Mouse (Mus musculus) MEL-GATA-1-ER (cell line): ENCODE measurements around the gene Ift43.

Source experiments
- DNase-seq: peaks from one replicate; pipeline ENCODE4 v3.0.0-alpha.2; 2012; ENCODE audit warnings: low read depth; ENCODE audit errors: extremely low read depth

Ift43 gene

DNA sequence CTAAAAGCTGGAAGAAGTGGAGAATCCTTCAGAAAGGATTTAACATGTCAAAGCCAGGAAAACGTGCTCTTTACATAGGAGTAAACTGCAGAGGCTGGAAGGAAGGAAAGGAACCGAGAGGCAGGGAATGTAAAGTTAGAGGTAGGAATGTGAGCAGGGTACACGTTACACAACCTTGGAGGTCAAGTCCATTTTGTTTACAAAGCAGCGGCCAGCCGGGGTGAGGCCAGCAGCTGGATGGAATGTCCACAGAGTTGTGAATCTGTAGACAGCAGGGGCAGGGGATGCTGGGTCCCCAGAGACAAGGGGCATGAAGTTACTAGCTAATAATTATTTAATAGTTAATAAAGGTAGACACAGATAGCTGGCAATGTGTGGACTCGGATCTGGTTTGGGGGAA lies 45.8 kb downstream of the Ift43 start:
- no peak for DNase-seq

GRCm38 (mm10) chr12:86129005-86129404 lies 46.7 kb downstream of the Ift43 start:
- DNase-seq, result no peak

- DNase-seq, result no peak
These were observed 47.4 kb downstream of the Ift43 start for GRCm38 (mm10) chr12:86129696-86130095.

- DNase-seq, result peak; percentile 41
These were observed 50.5 kb downstream of the Ift43 start for GRCm38 (mm10) chr12:86132799-86133198.

DNA sequence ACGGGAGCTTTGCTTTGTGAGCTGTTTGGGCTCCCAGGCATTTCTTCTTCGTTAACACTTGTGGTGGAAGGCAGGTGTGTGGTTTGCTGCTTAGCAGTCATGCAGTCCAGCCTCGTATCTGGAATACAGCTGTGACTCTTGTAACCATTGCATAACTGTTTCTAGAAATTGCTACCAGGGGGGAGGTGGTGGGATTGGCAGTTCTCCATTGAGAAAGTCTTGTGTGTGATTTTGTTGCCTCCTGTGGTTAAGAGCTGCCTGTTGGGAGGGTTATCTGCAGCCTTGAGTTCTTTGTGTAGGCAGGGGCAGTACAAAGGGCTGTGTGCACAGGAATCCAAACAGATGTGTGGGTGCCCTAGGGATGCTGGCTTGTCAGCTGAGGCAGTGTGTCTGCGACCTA lies 53.4 kb downstream of the Ift43 start:
- DNase-seq, result no peak

DNA sequence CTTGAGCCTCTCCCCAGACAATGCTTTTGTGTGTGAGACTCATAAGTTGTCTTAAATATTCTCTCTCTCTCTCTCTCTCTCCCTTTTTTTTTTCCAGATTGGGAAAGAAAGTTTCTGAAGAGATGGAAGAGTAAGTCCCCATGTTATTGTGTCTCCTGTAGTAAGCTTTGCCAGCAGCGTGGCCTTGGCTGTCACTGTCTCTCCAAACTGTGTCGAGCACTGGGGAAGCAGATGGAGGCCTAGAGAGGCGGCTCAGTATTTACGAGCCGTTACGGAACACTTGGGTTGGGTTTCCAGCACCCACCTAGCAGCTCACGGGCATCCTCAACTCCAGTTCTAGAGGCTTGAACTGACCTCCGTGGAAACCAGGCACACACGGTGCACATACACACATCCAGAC lies 56.4 kb downstream of the Ift43 start:
- DNase-seq, result no peak

DNA sequence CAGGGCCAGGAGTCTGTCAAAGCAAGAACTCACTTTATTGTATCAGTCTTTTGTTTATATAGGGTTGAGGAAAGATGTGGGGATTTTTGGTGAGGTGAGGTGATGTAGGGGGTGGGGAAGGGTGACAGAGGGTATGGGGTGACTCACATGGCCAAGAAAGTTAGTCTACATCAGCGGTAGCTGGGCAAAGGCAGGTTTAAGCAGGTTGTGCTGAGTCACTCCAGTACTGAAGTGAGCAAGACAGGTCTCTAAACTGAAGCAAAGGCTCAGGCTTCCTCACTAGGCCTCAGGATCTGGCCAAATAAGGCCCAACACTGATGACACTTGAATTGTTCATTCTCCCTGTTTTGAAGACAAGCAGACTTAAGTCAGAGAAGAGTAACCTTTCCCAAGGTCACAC lies 60.0 kb downstream of the Ift43 start:
- no peak for DNase-seq

- DNase-seq, result peak; percentile 78
These were observed 63.9 kb downstream of the Ift43 start for GRCm38 (mm10) chr12:86146246-86146645.

GRCm38 (mm10) chr12:86148271-86148670 lies 65.9 kb downstream of the Ift43 start:
- no peak for DNase-seq

GRCm38 (mm10) chr12:86149087-86149486 lies 66.7 kb downstream of the Ift43 start:
- no peak for DNase-seq

- DNase-seq, result no peak
These were observed 69.6 kb downstream of the Ift43 start for GRCm38 (mm10) chr12:86151941-86152340.

DNA sequence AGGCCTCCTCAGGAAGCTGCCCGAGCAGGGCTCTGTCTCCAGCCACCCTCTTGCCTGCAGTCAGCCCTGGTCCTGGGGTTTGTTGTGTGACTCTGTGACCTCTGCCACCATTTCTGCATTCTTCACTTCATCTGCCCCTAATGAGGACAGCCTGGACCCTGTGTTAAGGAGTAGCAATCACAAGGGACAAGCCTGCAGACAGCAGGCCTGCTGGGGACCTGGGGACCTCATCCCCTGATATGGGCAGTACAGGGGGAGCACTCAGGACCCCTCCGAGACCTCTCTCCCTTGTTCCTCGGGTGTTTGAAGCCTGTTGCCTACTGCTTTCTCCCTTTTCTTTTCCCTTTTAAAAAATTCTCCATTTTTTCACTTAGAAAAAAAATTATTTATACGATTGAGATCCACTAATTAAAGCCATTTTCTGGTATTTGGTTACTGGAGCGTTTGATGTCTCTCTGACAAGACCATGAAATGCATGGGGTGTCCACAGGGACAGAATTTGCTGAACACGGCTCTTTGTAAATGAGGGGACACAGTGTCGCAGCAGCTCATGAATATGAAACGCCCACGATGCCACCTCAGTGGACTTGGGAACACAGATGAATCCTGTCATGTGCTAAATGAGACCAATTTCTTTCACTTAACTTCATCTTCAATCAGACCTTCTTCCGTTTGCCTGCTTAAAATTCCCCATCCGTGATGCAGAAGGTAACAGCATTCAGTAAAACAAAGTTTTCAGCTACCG lies 71.0 kb downstream of the Ift43 start:
- DNase-seq, result no peak

DNA sequence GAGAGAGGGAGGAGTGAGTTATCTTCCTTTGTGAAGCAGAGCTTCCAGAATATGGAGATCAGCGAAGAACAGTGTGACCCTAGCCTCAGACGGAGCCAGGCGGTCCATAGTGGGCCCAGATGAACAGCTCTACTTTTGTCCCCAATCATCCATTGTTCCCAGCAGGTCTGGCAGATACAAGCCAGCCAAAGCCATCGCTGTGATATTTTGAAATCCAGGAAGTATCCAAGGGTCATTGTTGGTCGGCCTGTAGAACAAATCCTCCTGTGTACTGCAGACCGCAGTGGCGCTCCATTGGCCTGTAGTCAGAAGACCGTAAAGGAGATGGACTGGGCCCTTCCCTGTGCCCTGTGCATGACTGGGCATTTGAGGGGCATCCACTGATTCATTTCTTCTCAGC lies 72.8 kb downstream of the Ift43 start:
- DNase-seq, result no peak

DNA sequence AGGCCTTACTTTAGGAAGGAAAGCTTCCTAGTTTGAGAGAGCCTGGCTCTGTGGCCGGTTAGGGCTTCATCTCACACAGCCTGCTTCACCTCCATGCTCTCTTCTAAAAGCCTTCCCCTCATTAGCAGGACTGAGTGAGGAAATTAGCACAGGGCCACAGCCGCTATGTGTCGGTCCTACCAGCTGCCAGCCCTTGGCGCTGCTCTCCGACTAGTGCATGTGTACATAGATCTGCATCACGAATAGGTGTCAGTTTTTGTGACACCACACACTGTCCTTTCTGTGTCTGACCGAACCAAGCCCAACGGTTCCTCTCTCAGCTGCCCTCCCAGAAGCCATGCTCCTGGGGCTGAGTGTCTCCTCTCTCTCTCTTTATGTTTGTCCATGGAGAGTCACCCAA lies 74.8 kb downstream of the Ift43 start:
- DNase-seq, result no peak

GRCm38 (mm10) chr12:86157894-86158444 lies 75.6 kb downstream of the Ift43 start:
- no peak for DNase-seq

GRCm38 (mm10) chr12:86158689-86159483 lies 76.5 kb downstream of the Ift43 start:
- DNase-seq, result no peak

DNA sequence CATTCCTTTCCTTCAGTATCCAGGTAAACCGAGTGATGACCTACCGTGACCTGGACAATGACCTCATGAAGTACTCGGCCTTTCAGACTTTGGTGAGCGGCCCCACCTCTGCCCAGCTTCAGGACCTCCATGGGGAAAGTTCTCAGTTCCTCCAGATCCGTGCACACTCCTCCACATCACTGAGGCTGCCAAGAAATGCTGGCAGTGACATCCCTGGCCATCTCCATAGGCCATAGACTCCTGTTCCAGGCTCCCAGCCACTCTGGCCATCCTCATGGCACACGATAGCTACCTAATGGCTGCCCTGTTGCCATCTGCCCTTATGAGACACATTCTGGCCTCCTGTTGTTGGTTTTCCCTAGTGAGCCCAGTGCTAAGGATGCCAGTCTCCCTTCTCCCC lies 79.1 kb downstream of the Ift43 start:
- DNase-seq, result no peak

DNA sequence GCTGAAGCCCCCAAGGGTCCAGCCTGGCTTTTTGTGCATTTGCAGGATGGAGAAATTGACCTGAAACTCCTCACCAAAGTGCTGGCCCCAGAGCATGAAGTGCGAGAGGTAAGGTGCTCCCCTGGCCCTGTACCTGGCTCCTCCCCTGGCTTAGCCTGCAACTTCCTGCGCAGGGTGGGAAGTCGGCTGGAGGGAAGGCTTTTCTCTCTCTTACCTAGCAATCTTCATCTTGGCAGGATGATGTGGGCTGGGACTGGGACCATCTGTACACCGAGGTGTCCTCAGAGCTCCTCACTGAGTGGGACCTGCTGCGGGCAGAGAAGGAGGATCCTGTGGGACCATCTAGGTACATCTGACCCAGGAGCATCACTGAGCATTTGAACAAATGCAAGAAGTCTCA lies 79.6 kb downstream of the Ift43 start:
- no peak for DNase-seq

DNA sequence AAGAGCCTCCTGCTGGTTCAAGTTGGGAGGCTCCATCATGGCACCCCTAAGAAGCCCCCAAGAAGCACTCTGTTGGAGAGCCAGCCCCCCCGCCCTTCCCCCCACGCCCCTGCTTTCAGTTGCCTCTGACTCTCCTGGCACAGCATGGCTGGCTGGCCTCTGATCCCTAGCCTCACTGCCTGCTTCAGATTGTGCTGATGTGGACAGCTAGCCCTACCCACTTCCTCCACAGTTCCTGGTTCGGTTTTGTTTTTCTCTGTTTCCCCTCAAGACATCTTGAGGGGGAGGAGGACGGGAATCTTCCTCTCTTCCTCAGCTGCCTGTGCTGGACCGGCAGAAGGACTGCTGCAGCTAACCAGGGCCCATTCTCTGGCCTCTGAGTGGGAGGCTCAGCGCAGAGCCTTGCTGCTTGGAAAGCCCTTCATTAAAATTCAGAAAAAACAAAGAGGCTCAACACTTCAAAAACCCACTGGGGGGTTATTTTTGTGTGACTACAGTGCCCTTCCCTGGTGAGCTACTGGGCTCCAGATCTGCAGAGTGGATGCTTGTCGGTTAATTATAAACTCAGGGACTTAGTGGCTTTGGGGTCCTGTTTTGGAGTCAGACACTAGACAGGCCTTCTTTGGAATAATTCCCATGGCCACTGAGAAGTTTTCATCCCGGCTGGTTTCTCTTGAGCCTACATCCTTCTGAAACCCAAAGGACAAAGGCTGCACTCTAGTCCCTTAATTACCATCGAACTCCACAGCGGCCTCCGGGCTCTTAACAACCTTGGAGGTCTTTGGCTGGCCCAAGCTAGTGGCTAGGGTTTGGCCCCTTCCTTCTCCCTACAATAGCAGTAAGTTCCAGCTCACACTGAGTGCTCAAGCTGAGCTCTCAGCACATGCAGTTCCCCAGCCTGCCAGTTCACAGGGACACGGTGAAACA lies 80.8 kb downstream of the Ift43 start:
- DNase-seq, result no peak

DNA sequence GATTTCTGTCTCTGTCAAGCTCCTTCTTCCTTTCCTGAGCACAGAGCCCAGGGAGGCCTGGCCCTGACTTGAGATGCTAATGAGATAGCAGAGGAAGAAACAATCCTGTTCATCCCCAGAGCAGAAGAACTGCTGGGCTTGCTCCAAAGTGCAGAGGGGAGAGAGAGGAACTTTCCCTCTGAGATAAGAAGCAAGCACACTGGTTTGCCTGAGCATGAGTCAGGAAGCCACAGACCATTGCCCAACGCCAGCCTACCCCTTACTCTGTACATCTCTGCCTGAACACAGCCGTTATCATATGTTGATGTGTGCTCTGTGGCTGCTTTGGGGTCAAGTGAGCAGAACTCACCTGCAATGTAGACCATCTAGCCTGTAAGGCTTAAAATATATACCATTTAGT lies 83.9 kb downstream of the Ift43 start:
- peak; percentile 39 for DNase-seq

- DNase-seq, result no peak
These were observed 84.7 kb downstream of the Ift43 start for GRCm38 (mm10) chr12:86167075-86167474.
